ENCODE assay signal across 12 mouse cellular contexts in genomic region chr1:152613158-152613857, GRCm38 (mm10).
DNase-seq lines count a peak whose midpoint lies in the region; ATAC-seq and TF ChIP-seq lines count a peak whose summit lies in the region.
"Had no signal": no experiment of that assay in that cellular context is flagged by ENCODE, and none has a peak within 500 bp of the region (broad histone marks: within the 10 kb centered on the region; RNA-seq: fewer than 3 reads in every experiment).

No protein-coding gene starts in this region.

- no peak for DNase-seq in heart, postnatal 25 days (ENCODE audit: low spot score)
- DNase-seq in testis, postnatal 10 days (ENCODE audit: low spot score), result no peak
- DNase-seq in left cerebral cortex, adult 2 months (ENCODE audit: extremely low spot score in 1 of 2, low spot score in 2 of 2), result no peak
- DNase-seq in right cerebral cortex, postnatal 4 days, result no peak

- TF ChIP-seq POLR2A in testis, adult 2 months (IDR thresholded peaks at IDR 0.05; ENCODE audit: control insufficient read depth, low read depth, low read length), result no peak

- H3K9ac ChIP-seq in heart, embryonic 13.5 days, result peak overlapping the region; percentile 59; the same call in 1 of the 2 replicates
- no peak overlapping the region for H3K9ac ChIP-seq in liver, embryonic 15.5 days
- H3K9ac ChIP-seq: limb, embryonic 13.5 days; neural tube, embryonic 13.5 days had no signal

- H3K4me3 ChIP-seq in heart, embryonic 13.5 days, result no peak overlapping the region
- H3K4me3 ChIP-seq in testis, adult 2 months (ENCODE audit: control insufficient read depth, low read depth, low read length), result no peak overlapping the region
- H3K4me3 ChIP-seq in liver, embryonic 15.5 days (replicated peaks), result no peak overlapping the region
- H3K4me3 ChIP-seq in left cerebral cortex, adult 2 months, result no peak overlapping the region
- H3K4me3 ChIP-seq: hindbrain, embryonic 10.5 days; limb, embryonic 13.5 days; neural tube, embryonic 13.5 days had no signal

- no peak for TF ChIP-seq CTCF in testis, adult 2 months (IDR thresholded peaks at IDR 0.05; ENCODE audit: control insufficient read depth, insufficient read depth, insufficient replicate concordance, low read depth, low read length)
- no peak for TF ChIP-seq CTCF in left cerebral cortex, adult 2 months (IDR thresholded peaks at IDR 0.05)

- peaks cover 98% of the 10 kb centered on the region for H3K4me1 ChIP-seq in heart, embryonic 13.5 days
- no peaks in the 10 kb centered on the region; the same call in none of the 2 replicates for H3K4me1 ChIP-seq in testis, adult 2 months (ENCODE audit: control insufficient read depth, insufficient read depth, low read length)
- H3K4me1 ChIP-seq in liver, embryonic 15.5 days (replicated peaks), result peaks cover 72% of the 10 kb centered on the region

- H3K9me3 ChIP-seq in heart, embryonic 13.5 days, result no peaks in the 10 kb centered on the region
- H3K9me3 ChIP-seq in liver, embryonic 15.5 days (replicated peaks), result no peaks in the 10 kb centered on the region
- H3K9me3 ChIP-seq: limb, embryonic 13.5 days; neural tube, embryonic 13.5 days had no signal

- ATAC-seq in heart, embryonic 13.5 days (ENCODE audit: extremely low read depth, insufficient number of reproducible peaks, low FRiP score, low TSS enrichment), result no peak
- no peak for ATAC-seq in liver, embryonic 15.5 days (ENCODE audit: insufficient read depth)
- ATAC-seq in frontal cortex, adult (ENCODE audit: low TSS enrichment), result no peak

- peaks cover 64% of the 10 kb centered on the region for H3K36me3 ChIP-seq in heart, embryonic 13.5 days
- H3K36me3 ChIP-seq in testis, adult 2 months (ENCODE audit: control insufficient read depth, insufficient read depth, low read length), result no peaks in the 10 kb centered on the region
- H3K36me3 ChIP-seq in liver, embryonic 15.5 days (replicated peaks), result no peaks in the 10 kb centered on the region

- intact Hi-C loops in heart, postnatal 25 days (cut with DNase I), result no loop called here
- intact Hi-C loops in left cerebral cortex, adult 2 months (cut with DNase I), result no loop called here

- H3K4me2 ChIP-seq in heart, embryonic 13.5 days, result peak overlapping the region; percentile 33
- H3K4me2 ChIP-seq in liver, embryonic 15.5 days, result peak overlapping the region; percentile 31; the same call in 1 of the 2 replicates
- H3K4me2 ChIP-seq: limb, embryonic 13.5 days; midbrain, embryonic 11.5 days; neural tube, embryonic 13.5 days had no signal

- WGBS in heart, embryonic 13.5 days, result 73% methylated on average over 16 of the region's 16 CpGs
- 42% methylated on average over 16 of the region's 16 CpGs for WGBS in liver, embryonic 15.5 days (ENCODE audit: insufficient replicate concordance)

- no peaks in the 10 kb centered on the region for H3K27me3 ChIP-seq in heart, embryonic 13.5 days (replicated peaks)
- no peaks in the 10 kb centered on the region for H3K27me3 ChIP-seq in testis, adult 2 months (ENCODE audit: control insufficient read depth, insufficient read depth, low read length)
- peaks cover 35% of the 10 kb centered on the region for H3K27me3 ChIP-seq in liver, embryonic 15.5 days
- H3K27me3 ChIP-seq: limb, embryonic 13.5 days; neural tube, embryonic 13.5 days had no signal

- peak overlapping the region; percentile 73 for H3K27ac ChIP-seq in heart, embryonic 13.5 days (replicated peaks)
- H3K27ac ChIP-seq in testis, adult 2 months (ENCODE audit: control insufficient read depth, insufficient read depth, low read depth, low read length), result peak overlapping the region; percentile 34
- H3K27ac ChIP-seq in liver, embryonic 15.5 days (replicated peaks), result 0 out of 2 replicates have a peak overlapping the region, but pooled peaks have one; percentile 0
- no peak overlapping the region for H3K27ac ChIP-seq in left cerebral cortex, adult 2 months
- H3K27ac ChIP-seq: hindbrain, embryonic 10.5 days; limb, embryonic 13.5 days had no signal
